Comparison of ENCODE assay signal across 9 mouse cellular contexts in genomic region chr15:96874145-96874544, GRCm38 (mm10).
DNase-seq lines count a peak whose midpoint lies in the region; ATAC-seq lines count a peak whose summit lies in the region.
"Had no signal": no experiment of that assay in that cellular context is flagged by ENCODE, and none has a peak within 500 bp of the region (broad histone marks: within the 10 kb centered on the region; RNA-seq: fewer than 3 reads in every experiment).

No protein-coding gene starts in this region.

- H3K9me3 ChIP-seq in intestine, embryonic 15.5 days = no peaks in the 10 kb centered on the region
- no peaks in the 10 kb centered on the region for H3K9me3 ChIP-seq in limb, embryonic 11.5 days (ENCODE audit: control insufficient read depth, low read length)
- H3K9me3 ChIP-seq: liver, embryonic 13.5 days had no signal

- peak; percentile 85 for ATAC-seq in intestine, embryonic 15.5 days
- peak; percentile 60; the same call in 1 of the 2 replicates for ATAC-seq in limb, embryonic 11.5 days (ENCODE audit: insufficient number of reproducible peaks, low FRiP score, low TSS enrichment, low read depth)

- no peaks in the 10 kb centered on the region for H3K36me3 ChIP-seq in intestine, embryonic 15.5 days
- no peaks in the 10 kb centered on the region for H3K36me3 ChIP-seq in limb, embryonic 11.5 days (ENCODE audit: control insufficient read depth, insufficient read depth, low read length)
- H3K36me3 ChIP-seq: liver, embryonic 13.5 days had no signal

- no peaks in the 10 kb centered on the region for H3K27me3 ChIP-seq in intestine, embryonic 15.5 days (replicated peaks)
- no peaks in the 10 kb centered on the region for H3K27me3 ChIP-seq in limb, embryonic 11.5 days (ENCODE audit: control insufficient read depth, insufficient read depth, low read length)
- H3K27me3 ChIP-seq: liver, embryonic 13.5 days had no signal

- H3K4me2 ChIP-seq in intestine, embryonic 15.5 days (replicated peaks) = no peak overlapping the region
- H3K4me2 ChIP-seq in limb, embryonic 11.5 days (ENCODE audit: low read depth, severe bottlenecking) = peak overlapping the region; percentile 7; the same call in 1 of the 2 replicates
- H3K4me2 ChIP-seq: liver, embryonic 13.5 days had no signal

- 32% methylated on average over 8 of the region's 8 CpGs for WGBS in intestine, embryonic 15.5 days
- 12% methylated on average over 8 of the region's 8 CpGs for WGBS in limb, embryonic 11.5 days

- H3K4me3 ChIP-seq in intestine, embryonic 15.5 days (replicated peaks) = no peak overlapping the region
- no peak overlapping the region for H3K4me3 ChIP-seq in limb, embryonic 11.5 days (ENCODE audit: low read depth, low read length)
- H3K4me3 ChIP-seq: liver, embryonic 13.5 days had no signal

- H3K27ac ChIP-seq in intestine, embryonic 15.5 days = peak overlapping the region; percentile 41; the same call in 1 of the 2 replicates
- H3K27ac ChIP-seq in limb, embryonic 11.5 days (replicated peaks; ENCODE audit: low read depth, low read length) = no peak overlapping the region
- H3K27ac ChIP-seq: liver, embryonic 13.5 days had no signal

- intact Hi-C loops in heart, postnatal 36 days (cut with DNase I) = no loop called here

- H3K4me1 ChIP-seq in intestine, embryonic 15.5 days (replicated peaks) = peaks cover 8% of the 10 kb centered on the region; the same call in 1 of the 2 replicates
- peaks cover 4% of the 10 kb centered on the region for H3K4me1 ChIP-seq in limb, embryonic 11.5 days (ENCODE audit: control insufficient read depth, insufficient read depth, low read length)
- H3K4me1 ChIP-seq: liver, embryonic 13.5 days had no signal

- no peak overlapping the region for H3K9ac ChIP-seq in intestine, embryonic 15.5 days
- H3K9ac ChIP-seq in limb, embryonic 11.5 days (ENCODE audit: low read length) = no peak overlapping the region
- H3K9ac ChIP-seq: liver, embryonic 13.5 days had no signal

- DNase-seq in heart, postnatal 4 days = peak; percentile 4
- DNase-seq in heart, postnatal 36 days = no peak
- peak; percentile 60 for DNase-seq in embryo, embryonic 10.5 days (ENCODE audit: low spot score)
- peak; percentile 66 for DNase-seq in limb, embryonic 11.5 days (ENCODE audit: low spot score)
- no peak for DNase-seq in spleen, postnatal 36 days (ENCODE audit: low spot score in 2 of 2)
- DNase-seq in adrenal gland, postnatal 25 days = no peak
- no peak for DNase-seq in heart, adult 18-20 months
- DNase-seq: liver, embryonic 13.5 days had no signal

Comparison
In these comparisons a context has a peak if more than half of its experiments do, and no peak if none do; other contexts are left out.
1. DNase-seq: peak in heart, postnatal 4 days (single experiment), embryo, embryonic 10.5 days (single experiment) and limb, embryonic 11.5 days (single experiment); none in heart, postnatal 36 days (0 of 2), spleen, postnatal 36 days (0 of 2), adrenal gland, postnatal 25 days (single experiment) and heart, adult 18-20 months (0 of 2).